Mouse (Mus musculus): Measurements from ENCODE around the gene Dcun1d2. TPM values are rescaled to one million over a fixed set of nuclear protein-coding genes. Genes with fewer than 3 reads are reported as not detected.
"Not testable (repeated sequence)": the region's sequence is repeated elsewhere in the genome, so short reads cannot be mapped to it uniquely, and the experiment has no call there.

Gene Dcun1d2
- 32.5 TPM for polyA plus RNA-seq (2021)

DNA sequence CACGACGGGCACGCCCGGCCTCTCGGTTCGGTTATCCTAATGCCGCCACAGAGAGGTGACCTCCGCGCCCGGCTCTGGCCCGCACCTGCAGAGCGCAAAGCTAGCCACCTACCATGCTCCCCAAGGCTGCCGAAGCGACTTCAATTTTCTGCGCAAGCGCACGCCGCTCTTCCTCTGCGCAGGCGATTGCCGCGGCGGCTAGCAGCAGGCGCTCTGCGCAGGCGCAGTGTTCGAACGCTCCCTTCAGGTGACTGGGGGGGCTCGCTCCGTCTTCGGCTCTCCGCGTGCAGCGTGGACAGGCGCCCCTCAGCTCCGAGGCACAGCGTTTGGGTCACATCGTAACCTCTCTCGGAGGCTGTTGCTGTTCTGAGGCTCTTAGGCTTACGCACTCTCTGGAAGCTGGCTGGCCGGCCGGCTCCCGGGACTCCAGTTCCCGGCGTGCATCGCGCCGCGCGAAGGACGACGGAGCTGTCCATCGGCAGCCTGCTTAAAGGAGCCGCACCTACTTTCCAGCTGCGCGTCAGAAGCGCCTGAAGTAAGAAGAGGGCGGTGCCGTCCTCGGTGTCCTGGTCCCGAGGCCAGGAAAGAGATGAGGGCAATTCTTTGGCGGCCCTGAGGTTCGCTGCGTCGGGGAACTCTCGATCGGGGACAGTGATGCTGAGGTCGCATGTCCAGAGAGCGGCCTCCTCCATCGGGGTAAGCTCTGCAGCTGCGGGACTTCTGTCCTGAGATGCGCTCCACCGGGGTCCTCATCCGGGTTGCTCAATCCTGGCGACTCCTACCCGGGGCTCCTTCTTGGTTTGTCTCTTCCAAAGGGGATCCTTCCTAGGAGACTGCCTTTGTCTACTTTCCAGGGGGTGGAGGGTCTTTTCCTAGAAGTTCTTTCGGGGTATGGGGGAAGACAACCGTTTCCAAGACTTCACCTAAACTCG, at the start of gene Dcun1d2, which contains the start of gene Tmco3:
Gene Dcun1d2 (minus strand): TSS at position 440 of the 932 bp plus-strand sequence.
Gene Tmco3 (plus strand): TSS at position 499 of the 932 bp plus-strand sequence.
- no peak for TF ChIP-seq CTCF (IDR thresholded peaks at IDR 0.05)
- ATAC-seq: peak; percentile 82

DNA sequence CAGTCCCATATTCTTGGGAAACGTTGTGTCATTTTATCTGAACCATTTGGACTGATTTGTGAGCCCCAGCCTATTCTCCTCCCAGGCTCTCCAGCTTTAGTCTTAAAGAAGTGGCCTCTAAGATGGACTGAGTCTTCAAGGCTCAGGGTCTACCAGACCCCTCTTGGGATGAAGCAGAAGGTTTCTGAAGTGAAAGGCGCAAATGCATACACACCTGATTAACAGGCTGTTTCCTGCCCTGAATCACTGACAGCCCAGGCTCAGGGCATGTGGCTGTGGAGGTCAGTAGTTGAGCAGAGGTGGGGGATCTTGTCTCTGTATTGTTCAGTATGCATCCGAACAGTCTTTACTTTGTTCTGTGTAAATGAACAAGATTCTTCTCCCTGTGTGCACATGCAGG, 49.7 kb upstream of the Dcun1d2 start:
- CTCF ChIA-PET: no interaction called here
- DNase-seq (ENCODE audit: low read depth, low spot score): no peak
- POLR2A ChIA-PET: no interaction called here
- TF ChIP-seq CTCF (IDR thresholded peaks at IDR 0.05): no peak
- in situ Hi-C loops (cut with MboI; ENCODE audit: low pct_unique_long_range_greater_than_20kb): no loop called here
- ATAC-seq: no peak
- no peaks in the 10 kb centered on the region for H3K27me3 ChIP-seq

More for the DNA sequence above, at the start of gene Dcun1d2, which contains the start of gene Tmco3:
- ChIA-PET POLR2A (interaction anchor here (0.5 to 1.1 kb wide), 3 partner anchors 11 to 315 kb away, joined by 3 to 4 read pairs (median 3); no protein-coding TSS in a partner anchor), CTCF (interaction anchor here (1.3 kb wide), 1 partner anchor 10 kb away, joined by 4 read pairs; no protein-coding TSS in a partner anchor)
- no peaks in the 10 kb centered on the region for H3K27me3 ChIP-seq
- in situ Hi-C loops (cut with MboI; ENCODE audit: low pct_unique_long_range_greater_than_20kb): no loop called here
- DNase-seq (ENCODE audit: low read depth, low spot score): peak; percentile 88

DNA sequence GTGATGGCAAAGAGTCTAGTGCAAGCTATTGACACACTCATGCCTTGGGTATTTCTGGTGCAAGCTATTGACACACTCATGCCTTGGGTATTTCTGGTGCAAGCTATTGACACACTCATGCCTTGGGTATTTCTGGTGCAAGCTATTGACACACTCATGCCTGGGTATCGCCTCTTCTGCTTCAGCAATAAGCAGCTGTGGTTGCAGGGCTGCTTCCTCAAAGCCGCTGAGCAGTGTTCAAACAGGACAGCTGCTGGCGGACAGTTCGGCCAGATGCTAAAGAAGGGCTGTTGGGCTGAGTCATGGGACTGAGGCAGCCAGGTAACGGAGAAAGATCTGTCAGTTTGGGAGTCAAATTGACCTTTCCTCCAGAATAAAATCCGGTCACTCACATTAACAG, 49.3 kb upstream of the Dcun1d2 start:
- H3K27me3 ChIP-seq; ATAC-seq; DNase-seq (ENCODE audit: low read depth, low spot score); POLR2A ChIA-PET; in situ Hi-C loops (cut with MboI; ENCODE audit: low pct_unique_long_range_greater_than_20kb): not testable (repeated sequence)
- CTCF ChIA-PET: interaction anchor here (1.0 kb wide), 1 partner anchor 9 kb away, joined by 3 read pairs; no protein-coding TSS in a partner anchor

DNA sequence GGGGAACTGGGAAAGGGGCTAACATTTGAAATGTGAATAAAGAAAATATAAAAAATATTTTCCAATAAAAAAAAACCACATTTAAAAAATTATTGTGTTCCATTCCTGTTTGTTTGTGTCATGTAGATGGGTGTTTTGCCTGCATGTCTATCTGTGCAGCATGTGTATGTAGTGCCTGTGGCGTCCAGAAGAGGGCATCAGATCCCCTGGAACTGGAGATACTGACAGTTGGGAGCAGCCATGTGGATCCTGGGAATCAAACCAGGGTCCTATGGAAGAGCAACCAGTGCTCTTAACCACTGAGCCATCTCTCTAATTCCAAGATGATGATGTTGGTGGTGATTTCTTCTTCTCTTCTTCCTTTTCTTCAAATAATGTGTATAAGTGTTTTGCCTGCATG, 46.7 kb upstream of the Dcun1d2 start:
- ChIA-PET CTCF (no interaction called here), POLR2A (no interaction called here)
- no peak for ATAC-seq

DNA sequence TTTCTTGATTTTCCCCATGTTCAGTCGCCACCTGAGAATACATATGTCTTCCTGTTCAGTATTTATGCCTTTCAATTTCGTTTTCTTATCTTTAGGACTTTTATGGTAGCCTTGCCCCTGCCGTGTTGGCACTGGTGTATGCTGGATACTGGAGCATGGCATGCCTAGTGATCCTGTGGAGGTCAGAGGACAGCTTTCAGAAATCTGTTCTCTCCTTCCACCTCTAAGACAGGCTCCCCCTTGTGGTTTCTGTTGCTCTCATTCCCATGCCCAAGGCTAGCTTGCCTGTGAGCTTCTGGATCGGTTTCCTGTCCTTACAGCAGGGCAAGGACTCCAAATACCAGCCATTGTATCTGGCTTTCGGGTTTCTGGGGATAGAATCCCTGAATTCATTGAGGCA, 38.7 kb upstream of the Dcun1d2 start:
- ATAC-seq (peak; percentile 47), DNase-seq (ENCODE audit: low read depth, low spot score) (no peak)
- TF ChIP-seq CTCF (IDR thresholded peaks at IDR 0.05): peak; percentile 69
- in situ Hi-C loops (cut with MboI; ENCODE audit: low pct_unique_long_range_greater_than_20kb): no loop called here
- ChIA-PET CTCF (interaction anchor here (1.0 to 2.0 kb wide), 6 partner anchors 8 to 311 kb away, joined by 3 to 7 read pairs (median 3); no protein-coding TSS in a partner anchor), POLR2A (no interaction called here)
- no peaks in the 10 kb centered on the region for H3K27me3 ChIP-seq

More for the DNA sequence above, 46.7 kb upstream of the Dcun1d2 start:
- no peak for DNase-seq (ENCODE audit: low read depth, low spot score)
- in situ Hi-C loops (cut with MboI; ENCODE audit: low pct_unique_long_range_greater_than_20kb): no loop called here
- TF ChIP-seq CTCF (IDR thresholded peaks at IDR 0.05): no peak
- no peaks in the 10 kb centered on the region for H3K27me3 ChIP-seq

DNA sequence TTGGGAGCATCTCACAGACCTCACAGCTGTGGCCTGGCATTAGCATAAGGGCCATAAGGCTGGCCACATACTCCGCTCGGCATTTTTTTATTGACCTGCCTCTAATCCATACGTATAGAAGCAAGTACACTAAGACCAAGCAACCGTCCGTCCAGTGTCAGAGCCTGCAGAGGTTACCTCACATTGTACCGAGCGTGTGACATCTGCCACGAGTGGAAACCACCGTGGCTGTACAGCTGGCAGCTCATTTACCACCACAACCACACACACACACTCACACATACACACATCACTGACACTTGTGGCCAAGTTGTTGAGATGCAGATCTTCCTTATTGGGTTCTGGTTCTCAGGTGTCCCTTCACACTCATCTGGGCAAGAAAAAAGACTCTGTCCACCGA, 28.7 kb upstream of the Dcun1d2 start:
- in situ Hi-C loops (cut with MboI; ENCODE audit: low pct_unique_long_range_greater_than_20kb): no loop called here
- no peak for TF ChIP-seq CTCF (IDR thresholded peaks at IDR 0.05)
- H3K27me3 ChIP-seq: no peaks in the 10 kb centered on the region
- CTCF ChIA-PET: no interaction called here
- no peak for DNase-seq (ENCODE audit: low read depth, low spot score)
- no peak for ATAC-seq
- POLR2A ChIA-PET: no interaction called here

DNA sequence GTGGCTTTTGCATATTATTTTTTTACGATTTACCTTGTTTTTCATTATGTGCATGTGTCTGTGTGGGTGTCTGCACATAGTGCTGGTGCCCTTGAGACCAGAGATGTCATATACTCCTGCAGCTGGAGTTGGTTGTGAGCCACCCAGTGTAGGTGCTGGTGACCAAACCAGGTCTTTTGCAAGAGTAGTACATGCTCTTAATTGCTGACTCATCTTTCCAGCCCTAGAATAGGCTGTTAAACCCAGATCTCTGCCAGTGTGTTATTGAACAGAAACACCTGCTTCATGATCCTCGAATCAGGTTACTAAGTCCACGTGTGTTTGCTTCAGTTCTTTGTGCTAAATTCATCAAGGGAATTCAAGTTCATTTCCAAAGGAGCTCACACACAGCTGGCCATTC, 27.0 kb upstream of the Dcun1d2 start:
- in situ Hi-C loops (cut with MboI; ENCODE audit: low pct_unique_long_range_greater_than_20kb): no loop called here
- CTCF ChIA-PET: interaction anchor here (0.8 to 1.8 kb wide), 2 partner anchors 9 to 12 kb away, joined by 3 to 7 read pairs; no protein-coding TSS in a partner anchor
- no peak for TF ChIP-seq CTCF (IDR thresholded peaks at IDR 0.05)
- POLR2A ChIA-PET: no interaction called here
- DNase-seq (ENCODE audit: low read depth, low spot score) (no peak), ATAC-seq (no peak)
- no peaks in the 10 kb centered on the region for H3K27me3 ChIP-seq

DNA sequence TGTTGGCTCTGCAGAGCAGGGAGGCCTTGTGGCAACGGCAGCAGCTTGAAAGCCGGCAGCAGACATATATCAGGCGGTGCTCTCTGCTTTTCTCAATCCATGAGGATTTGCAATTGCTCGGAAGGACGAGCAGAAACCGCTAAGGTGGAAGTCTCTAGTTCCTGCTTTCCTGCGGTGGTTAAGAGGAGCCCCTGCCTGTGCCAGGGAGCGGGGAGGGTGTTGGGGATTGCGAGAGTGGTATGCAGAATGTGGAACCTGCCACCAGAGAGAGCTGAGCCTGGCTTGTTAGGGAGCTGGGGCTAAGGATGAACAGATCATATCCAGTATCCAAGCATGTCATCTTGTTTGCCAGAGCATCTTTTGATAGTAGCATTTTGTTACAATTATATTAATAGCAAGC, 19.0 kb upstream of the Dcun1d2 start:
- ATAC-seq (no peak), DNase-seq (ENCODE audit: low read depth, low spot score) (no peak)
- TF ChIP-seq CTCF (IDR thresholded peaks at IDR 0.05): no peak
- ChIA-PET CTCF (no interaction called here), POLR2A (no interaction called here)
- H3K27me3 ChIP-seq: no peaks in the 10 kb centered on the region
- in situ Hi-C loops (cut with MboI; ENCODE audit: low pct_unique_long_range_greater_than_20kb): no loop called here

DNA sequence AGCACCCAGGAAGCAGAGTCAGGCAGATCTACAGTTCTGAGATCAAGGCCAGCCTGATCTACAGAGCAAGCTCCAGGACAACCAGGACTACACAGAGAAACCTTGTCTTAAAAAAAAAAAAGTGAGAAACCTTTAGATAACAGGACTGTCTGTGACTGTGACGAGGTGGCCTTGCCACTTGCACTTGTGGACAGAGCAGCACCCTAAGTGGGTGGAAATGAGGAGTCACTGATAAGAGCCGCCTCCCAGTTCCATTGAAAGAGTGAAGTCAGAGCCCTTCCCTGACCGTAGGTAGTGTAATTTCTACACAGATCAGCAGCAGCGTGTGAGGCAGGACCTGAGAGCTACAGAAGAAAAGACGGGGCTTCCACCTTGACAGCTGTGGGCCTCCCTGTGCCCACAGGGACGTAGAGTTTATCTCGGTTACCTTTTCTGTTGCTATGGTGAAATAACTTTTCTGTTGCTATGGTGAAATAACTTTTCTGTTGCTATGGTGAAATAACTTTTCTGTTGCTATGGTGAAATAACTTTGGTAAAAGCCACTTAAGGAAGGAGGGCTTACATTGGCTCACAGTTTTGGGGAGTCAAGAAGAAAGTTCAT, 18.5 kb upstream of the Dcun1d2 start:
- in situ Hi-C loops (cut with MboI; ENCODE audit: low pct_unique_long_range_greater_than_20kb): no loop called here
- TF ChIP-seq CTCF (IDR thresholded peaks at IDR 0.05): no peak
- ATAC-seq (no peak), DNase-seq (ENCODE audit: low read depth, low spot score) (no peak)
- POLR2A ChIA-PET: no interaction called here
- H3K27me3 ChIP-seq: no peaks in the 10 kb centered on the region
- CTCF ChIA-PET: interaction anchor here (0.9 to 2.1 kb wide), 4 partner anchors 9 to 21 kb away, joined by 3 to 5 read pairs (median 4); no protein-coding TSS in a partner anchor

DNA sequence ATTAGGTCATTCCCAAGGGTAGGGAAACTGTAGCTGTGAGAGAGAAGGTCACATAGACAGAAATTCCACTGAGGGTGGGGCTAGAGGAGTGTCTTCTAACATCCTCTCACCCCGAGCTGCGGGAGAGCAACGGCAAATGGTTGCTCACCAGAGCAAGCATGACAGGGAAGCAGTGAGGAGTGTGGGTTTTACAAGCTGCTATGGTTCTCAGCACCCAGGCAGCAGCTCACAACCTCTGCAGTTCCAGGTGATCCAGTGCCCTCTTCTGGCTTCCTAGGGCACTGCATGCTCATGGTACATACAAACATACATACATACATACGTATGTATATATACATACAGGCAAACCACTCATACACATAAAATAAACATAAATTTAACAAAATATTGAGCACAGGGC, 18.0 kb upstream of the Dcun1d2 start:
- in situ Hi-C loops (cut with MboI; ENCODE audit: low pct_unique_long_range_greater_than_20kb): no loop called here
- H3K27me3 ChIP-seq: no peaks in the 10 kb centered on the region
- CTCF ChIA-PET: interaction anchor here (0.9 to 2.1 kb wide), 4 partner anchors 9 to 22 kb away, joined by 3 to 5 read pairs (median 4); no protein-coding TSS in a partner anchor
- POLR2A ChIA-PET: no interaction called here
- TF ChIP-seq CTCF (IDR thresholded peaks at IDR 0.05): no peak
- ATAC-seq (no peak), DNase-seq (ENCODE audit: low read depth, low spot score) (no peak)

DNA sequence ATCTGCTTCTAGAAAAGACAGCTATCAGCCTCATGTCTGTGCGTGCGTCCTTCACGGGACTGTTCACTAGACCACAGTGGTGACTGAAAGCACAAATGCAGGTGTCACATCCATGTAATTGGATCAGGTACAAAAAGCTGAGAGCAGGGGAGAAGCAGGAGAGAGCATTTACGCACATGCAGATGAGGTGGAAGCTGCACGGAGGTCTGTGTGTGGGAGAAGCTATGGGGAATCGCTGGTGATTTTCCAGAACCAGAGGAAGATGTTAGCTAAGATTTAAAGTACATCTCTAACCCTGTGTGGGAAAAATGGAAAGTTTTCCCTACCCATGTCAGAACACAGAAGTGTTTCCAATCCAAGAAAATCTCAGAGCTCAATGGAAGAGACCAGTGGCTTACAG, 17.5 kb upstream of the Dcun1d2 start:
- in situ Hi-C loops (cut with MboI; ENCODE audit: low pct_unique_long_range_greater_than_20kb): no loop called here
- TF ChIP-seq CTCF (IDR thresholded peaks at IDR 0.05): no peak
- CTCF ChIA-PET: interaction anchor here (0.9 to 2.1 kb wide), 4 partner anchors 9 to 22 kb away, joined by 3 to 5 read pairs (median 4); no protein-coding TSS in a partner anchor

More for the DNA sequence above, 17.5 kb upstream of the Dcun1d2 start:
- ATAC-seq: no peak
- H3K27me3 ChIP-seq: no peaks in the 10 kb centered on the region
- no peak for DNase-seq (ENCODE audit: low read depth, low spot score)
- POLR2A ChIA-PET: no interaction called here

Data from Patski (cell line).